Mouse (Mus musculus): ENCODE data around the gene Parp8. TPM values are rescaled to one million over a fixed set of nuclear protein-coding genes. Genes with fewer than 3 reads are reported as not detected.

The Parp8 gene
- not detected in 2 replicates for total RNA-seq (2012; rRNA removed)
- total RNA-seq (2014; rRNA removed), result not detected in 2 replicates
- not detected in 2 replicates for polyA plus RNA-seq (2012; ENCODE audit: insufficient read length, low read depth)

DNA sequence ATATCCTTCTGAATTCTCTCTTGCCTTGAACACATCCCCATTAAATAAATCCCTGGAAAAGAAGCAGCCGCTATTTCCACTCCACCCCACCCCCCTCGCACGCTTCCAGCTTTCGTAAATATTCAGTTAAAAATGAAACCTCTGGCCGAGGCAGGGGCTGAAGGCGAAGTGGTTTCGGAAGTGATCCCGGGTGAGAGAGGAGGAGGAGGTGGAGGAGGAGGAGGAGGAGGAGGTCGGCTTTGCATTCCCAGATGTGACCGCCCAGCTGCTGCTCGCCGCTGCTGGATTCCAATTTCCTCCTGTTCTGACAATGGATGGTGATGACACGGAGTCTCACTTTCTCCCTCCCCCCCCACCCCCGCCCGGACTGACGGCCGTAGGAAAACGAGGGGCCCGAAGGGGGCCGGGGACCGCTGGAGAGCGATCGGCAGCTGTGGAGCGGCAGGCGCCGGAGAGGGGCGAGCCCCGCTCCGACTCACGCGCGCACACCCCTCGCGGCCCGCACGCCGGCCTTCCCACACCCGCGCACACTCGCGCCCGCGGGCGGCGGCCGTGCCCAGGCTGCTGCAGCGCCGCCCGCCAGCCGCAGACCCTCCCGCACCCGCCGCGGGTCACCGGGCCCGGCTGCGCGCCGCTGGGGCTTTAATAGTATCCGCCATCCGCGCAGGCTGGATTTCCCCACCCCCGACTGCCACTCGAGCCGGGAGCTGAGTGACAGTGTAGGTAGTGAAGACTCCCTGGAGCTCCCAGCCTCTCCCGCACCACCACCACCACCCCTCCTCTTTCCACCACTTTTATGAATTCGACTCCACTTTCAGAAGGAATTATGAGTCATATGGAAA, at the start of gene Parp8:
Gene Parp8 (minus strand): TSS at position 312 of the 842 bp plus-strand sequence.
- no peak within 1 kb of the TSS for H3K4me3 ChIP-seq (replicated peaks in 1 of 3; ENCODE audit: low read depth in 2 of 3, low read length in 2 of 3, poor library complexity in 1 of 3)
- DNase-seq (ENCODE audit: extremely low read depth), result no peak
- dilution Hi-C loops (cut with MboI; ENCODE audit: extremely low pct_ligation_motif_present, extremely low pct_unique_long_range_greater_than_20kb, low sequenced_read_pairs), result no loop called here
- no peak within 1 kb of the TSS for H3K9ac ChIP-seq (ENCODE audit: insufficient read depth, low read depth)
- peaks cover 61% of the 10 kb centered on the region for H3K9me3 ChIP-seq (replicated peaks; ENCODE audit: low read length)
- no peaks in the 10 kb centered on the region for H3K4me1 ChIP-seq (ENCODE audit: control insufficient read depth in 1 of 2, insufficient read depth in 2 of 2)
- no peak within 1 kb of the TSS for H3K4me2 ChIP-seq (ENCODE audit: insufficient read depth, low read depth, poor library complexity, severe bottlenecking)
- in situ Hi-C loops (cut with MboI; ENCODE audit: low pct_ligation_motif_present, low pct_unique_long_range_greater_than_20kb, low sequenced_read_pairs), result no loop called here
- no peaks in the 10 kb centered on the region for H3K36me3 ChIP-seq (replicated peaks in 1 of 2; ENCODE audit: control insufficient read depth in 1 of 2, insufficient read depth in 1 of 2, low read length in 1 of 2)
- H3K79me2 ChIP-seq (replicated peaks; ENCODE audit: control insufficient read depth, extremely low read depth, insufficient read depth, poor library complexity, severe bottlenecking), result no peaks in the 10 kb centered on the region
- no peak within 1 kb of the TSS for H3K27ac ChIP-seq (ENCODE audit: insufficient read depth, low read depth)
- no peaks in the 10 kb centered on the region for H3K27me3 ChIP-seq (replicated peaks)
- no peak for TF ChIP-seq MEF2A (IDR thresholded peaks at IDR 0.05; ENCODE audit: borderline replicate concordance, low read depth, low read length)
- no peak for TF ChIP-seq ELF1 (IDR thresholded peaks at IDR 0.05; ENCODE audit: low read depth, low read length)
- TF ChIP-seq ZKSCAN1 (IDR thresholded peaks at IDR 0.05; ENCODE audit: borderline replicate concordance, low read depth, low read length), result no peak
- no peak for TF ChIP-seq USF1 (IDR thresholded peaks at IDR 0.05; ENCODE audit: low read depth, low read length)
- no peak for TF ChIP-seq PAX5 (IDR thresholded peaks at IDR 0.05; ENCODE audit: low read length)
- TF ChIP-seq ZC3H11A (IDR thresholded peaks at IDR 0.05; ENCODE audit: low read depth, low read length), result no peak
- no peak for TF ChIP-seq RCOR1 (conservative IDR thresholded peaks at IDR 0.05; ENCODE audit: low read depth, low read length)

DNA sequence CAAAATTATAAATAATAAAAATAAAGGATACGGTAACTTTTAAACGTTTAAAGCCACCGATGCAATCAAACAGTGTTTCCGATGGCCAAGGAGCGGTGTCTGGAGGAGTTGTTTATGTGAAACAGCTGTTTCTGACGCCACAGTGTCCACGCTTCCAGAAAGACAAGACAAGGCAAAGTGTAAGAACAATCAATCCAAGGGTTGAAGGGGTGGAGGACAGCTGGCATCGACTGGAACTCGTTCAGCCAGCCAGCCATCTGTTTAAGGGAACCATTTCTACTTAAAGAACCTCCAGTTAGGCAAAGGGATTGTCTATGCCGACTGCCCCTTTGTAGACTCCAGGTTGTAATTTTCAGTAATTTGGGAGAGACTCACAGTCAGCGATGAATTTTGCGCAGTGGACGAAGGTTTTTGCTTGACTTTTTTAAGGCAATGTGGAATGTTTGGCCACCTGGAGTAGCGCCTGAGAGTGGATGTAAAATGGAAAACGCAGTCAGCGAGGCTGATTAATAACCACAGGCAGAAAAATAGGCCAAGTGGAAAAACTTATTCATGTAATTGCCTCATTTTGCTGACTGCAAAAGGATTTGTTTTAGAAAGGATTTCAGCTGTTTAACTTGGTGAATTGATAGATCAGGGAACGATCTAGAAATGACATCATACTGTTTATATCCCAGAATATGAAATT, 37.4 kb upstream of the Parp8 start:
- Histone ChIP-seq H3K36me3 (replicated peaks in 1 of 2; ENCODE audit: control insufficient read depth in 1 of 2, insufficient read depth in 1 of 2, low read length in 1 of 2) (no peaks in the 10 kb centered on the region), H3K79me2 (replicated peaks; ENCODE audit: control insufficient read depth, extremely low read depth, insufficient read depth, poor library complexity, severe bottlenecking) (no peaks in the 10 kb centered on the region), H3K9ac (ENCODE audit: insufficient read depth, low read depth) (no peak overlapping the region), H3K9me3 (replicated peaks; ENCODE audit: low read length) (peaks cover 43% of the 10 kb centered on the region), H3K27me3 (replicated peaks) (no peaks in the 10 kb centered on the region), H3K27ac (ENCODE audit: insufficient read depth, low read depth) (no peak overlapping the region), H3K4me2 (ENCODE audit: insufficient read depth, low read depth, poor library complexity, severe bottlenecking) (no peak overlapping the region), H3K4me1 (ENCODE audit: control insufficient read depth in 1 of 2, insufficient read depth in 2 of 2) (no peaks in the 10 kb centered on the region), H3K4me3 (replicated peaks in 1 of 3; ENCODE audit: low read depth in 2 of 3, low read length in 2 of 3, poor library complexity in 1 of 3) (no peak overlapping the region)
- TF ChIP-seq USF2 (conservative IDR thresholded peaks at IDR 0.05; ENCODE audit: low read depth, low read length) (no peak), JUN (IDR thresholded peaks at IDR 0.05; ENCODE audit: insufficient read depth, low read depth, low read length) (no peak), NELFE (IDR thresholded peaks at IDR 0.05; ENCODE audit: low read depth, low read length) (no peak), E2F4 (IDR thresholded peaks at IDR 0.05; ENCODE audit: insufficient replicate concordance, low read depth, low read length) (no peak), TBP (conservative IDR thresholded peaks at IDR 0.05; ENCODE audit: low read depth, low read length) (no peak), MYC (IDR thresholded peaks at IDR 0.05; ENCODE audit: low read depth, low read length) (no peak), JUND (conservative IDR thresholded peaks at IDR 0.05; ENCODE audit: low read depth, low read length) (no peak), ELF1 (IDR thresholded peaks at IDR 0.05; ENCODE audit: low read depth, low read length) (no peak), MAX (IDR thresholded peaks at IDR 0.05; ENCODE audit: low read length) (no peak), SMC3 (IDR thresholded peaks at IDR 0.05; ENCODE audit: low read depth, low read length) (no peak), MAZ (IDR thresholded peaks at IDR 0.05; ENCODE audit: low read depth, low read length) (no peak), TCF12 (IDR thresholded peaks at IDR 0.05; ENCODE audit: low read depth, low read length) (no peak), USF1 (IDR thresholded peaks at IDR 0.05; ENCODE audit: low read depth, low read length) (no peak), POLR2AphosphoS2 (IDR thresholded peaks at IDR 0.05; ENCODE audit: low read depth, low read length) (no peak)
- no peak for DNase-seq (ENCODE audit: extremely low read depth)
- dilution Hi-C loops (cut with MboI; ENCODE audit: extremely low pct_ligation_motif_present, extremely low pct_unique_long_range_greater_than_20kb, low sequenced_read_pairs) (no loop called here), in situ Hi-C loops (cut with MboI; ENCODE audit: low pct_ligation_motif_present, low pct_unique_long_range_greater_than_20kb, low sequenced_read_pairs) (no loop called here)
